Mouse (Mus musculus) brain, embryonic 14.5 days (tissue): ENCODE measurements around the gene Gstt3.

Source experiments
- CTCF ChIP-seq: fragments of 200-500 bp; IDR thresholded peaks from 2 replicates; pipeline ENCODE4 v1.5.1; 2012; ENCODE audit warnings: inconsistent platforms, mild to moderate bottlenecking, moderate library complexity, borderline replicate concordance; ENCODE audit not compliant: insufficient read depth, insufficient read length; ENCODE audit errors: extremely low read depth
- POLR2A ChIP-seq: fragments of 200-500 bp; IDR thresholded peaks from 2 replicates; pipeline ENCODE4 v1.6.1; 2012; ENCODE audit warnings: mild to moderate bottlenecking, inconsistent platforms, borderline replicate concordance; ENCODE audit not compliant: poor library complexity, insufficient read depth, insufficient read length, severe bottlenecking; ENCODE audit errors: extremely low read depth

DNA sequence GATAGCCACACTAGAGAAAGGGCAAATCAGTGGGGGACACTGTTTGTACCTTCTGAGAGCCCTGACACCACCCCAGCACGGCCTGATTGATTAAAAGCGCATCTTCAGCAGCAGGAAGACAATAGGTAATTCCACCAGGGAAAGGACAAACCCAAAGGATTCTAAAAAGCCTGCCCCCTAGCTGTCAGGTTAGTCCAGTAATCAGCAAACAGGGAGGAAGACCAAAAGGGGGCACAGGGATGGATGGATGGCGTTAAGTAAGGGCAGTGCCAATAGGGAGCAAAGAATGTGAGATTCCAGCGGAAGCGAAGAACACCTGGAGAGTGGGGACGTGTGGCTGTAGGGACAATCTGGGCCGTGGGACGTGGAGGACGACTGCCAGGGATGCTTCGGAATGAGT lies 37.4 kb upstream of the Gstt3 start:
- TF ChIP-seq POLR2A (no peak), CTCF (peak; percentile 6; the same call in 1 of the 2 replicates)
